Mouse (Mus musculus): ENCODE results near the gene Olfr1260. TPM values are rescaled to one million over a fixed set of nuclear protein-coding genes. Genes with fewer than 3 reads are reported as not detected.

The Olfr1260 gene
- not detected in 2 replicates for polyA plus RNA-seq (2015; fragmentation: Nextera tagmentation; extraction: Ambion mirVana)

DNA sequence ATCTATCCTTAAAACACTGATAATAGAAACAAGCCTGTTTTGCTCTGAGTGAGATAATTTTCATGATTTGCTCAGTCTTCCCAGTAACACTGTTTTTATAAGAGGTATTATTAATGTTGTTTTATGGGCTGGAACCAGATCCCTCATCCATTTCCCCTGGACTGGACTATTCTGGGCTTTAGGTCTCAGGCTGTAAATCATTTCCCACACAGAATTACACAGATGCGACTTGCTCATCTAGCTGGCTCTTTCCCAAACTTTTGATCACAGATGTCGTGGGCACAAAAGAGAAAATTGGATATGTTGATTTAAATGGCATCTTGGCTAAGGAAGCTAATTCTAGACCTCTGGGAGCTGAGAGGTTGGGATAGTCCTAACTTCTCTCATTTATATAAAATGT, at the start of gene Olfr1260:
Gene Olfr1260, plus strand, starts transcription at position 157 of the 400 bp plus-strand sequence.
- H3K9ac ChIP-seq (replicated peaks; ENCODE audit: low read depth, low read length), result no peak within 1 kb of the TSS
- no peaks in the 10 kb centered on the region for H3K36me3 ChIP-seq (ENCODE audit: control insufficient read depth, insufficient read depth)
- no peak for ATAC-seq
- H3K27me3 ChIP-seq (replicated peaks; ENCODE audit: control insufficient read depth, insufficient read depth, low read length), result no peaks in the 10 kb centered on the region
- H3K27ac ChIP-seq (ENCODE audit: low read length), result no peak within 1 kb of the TSS
- 44% methylated on average over 2 of the region's 2 CpGs for WGBS
- H3K9me3 ChIP-seq (ENCODE audit: control insufficient read depth, low read length), result no peaks in the 10 kb centered on the region
- H3K4me3 ChIP-seq (replicated peaks; ENCODE audit: low read length), result no peak within 1 kb of the TSS
- no peak within 1 kb of the TSS for H3K4me2 ChIP-seq (ENCODE audit: low read length)
- H3K4me1 ChIP-seq (replicated peaks; ENCODE audit: control insufficient read depth, insufficient read depth, low read length), result no peaks in the 10 kb centered on the region

DNA sequence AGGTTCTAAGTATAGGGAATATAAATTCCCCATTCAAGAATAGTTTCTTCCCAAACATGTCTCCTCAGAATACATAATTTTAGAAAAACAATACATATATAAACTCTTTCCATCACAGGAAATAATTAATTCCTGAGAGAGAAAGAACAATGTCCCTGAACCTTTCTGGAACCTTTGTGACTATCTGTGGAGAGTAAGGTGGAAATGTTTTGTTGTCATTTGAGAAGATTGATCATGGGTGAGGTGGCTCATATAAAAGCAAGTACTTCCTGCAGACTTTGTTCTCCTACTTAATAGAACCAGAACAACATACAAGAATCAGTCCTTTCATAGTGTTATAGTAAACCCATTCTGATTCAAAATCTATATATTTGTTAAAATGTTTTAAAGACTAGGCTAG, 47.1 kb upstream of the Olfr1260 start, which contains the start of gene Olfr1258:
Gene Olfr1258, plus strand, starts transcription at position 301 of the 400 bp plus-strand sequence.
- Histone ChIP-seq H3K4me3 (replicated peaks; ENCODE audit: low read length) (no peak within 1 kb of the TSS), H3K27ac (ENCODE audit: low read length) (no peak within 1 kb of the TSS), H3K4me1 (replicated peaks; ENCODE audit: control insufficient read depth, insufficient read depth, low read length) (no peaks in the 10 kb centered on the region), H3K27me3 (replicated peaks; ENCODE audit: control insufficient read depth, insufficient read depth, low read length) (no peaks in the 10 kb centered on the region), H3K36me3 (ENCODE audit: control insufficient read depth, insufficient read depth) (no peaks in the 10 kb centered on the region), H3K9me3 (ENCODE audit: control insufficient read depth, low read length) (no peaks in the 10 kb centered on the region), H3K4me2 (ENCODE audit: low read length) (no peak within 1 kb of the TSS), H3K9ac (replicated peaks; ENCODE audit: low read depth, low read length) (no peak within 1 kb of the TSS)
- ATAC-seq, result no peak

DNA sequence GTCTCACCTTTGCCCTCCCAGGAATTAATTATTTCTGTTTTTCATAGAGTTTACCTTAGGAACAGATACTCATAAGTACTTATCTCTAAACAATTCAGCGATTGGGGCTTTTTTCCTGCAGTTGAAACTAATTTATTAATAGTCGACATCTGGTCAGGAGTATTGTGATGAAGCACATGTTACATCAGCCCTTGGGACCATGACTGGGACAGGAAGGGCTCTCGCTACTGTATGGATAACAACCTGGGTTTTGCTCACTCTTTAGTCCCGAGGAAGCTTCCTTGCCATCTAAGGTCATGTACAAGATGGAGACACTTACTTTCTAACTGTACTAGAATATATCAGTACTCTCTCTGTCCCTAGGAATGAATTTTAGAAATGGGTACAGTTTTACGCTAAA, 25.6 kb upstream of the Olfr1260 start, which contains the start of gene Olfr1259:
Gene Olfr1259, minus strand, starts transcription at position 101 of the 400 bp plus-strand sequence.
- Histone ChIP-seq H3K9me3 (ENCODE audit: control insufficient read depth, low read length) (no peaks in the 10 kb centered on the region), H3K27ac (ENCODE audit: low read length) (no peak within 1 kb of the TSS), H3K4me3 (replicated peaks; ENCODE audit: low read length) (no peak within 1 kb of the TSS), H3K27me3 (replicated peaks; ENCODE audit: control insufficient read depth, insufficient read depth, low read length) (no peaks in the 10 kb centered on the region), H3K4me2 (ENCODE audit: low read length) (no peak within 1 kb of the TSS), H3K36me3 (ENCODE audit: control insufficient read depth, insufficient read depth) (no peaks in the 10 kb centered on the region), H3K4me1 (replicated peaks; ENCODE audit: control insufficient read depth, insufficient read depth, low read length) (no peaks in the 10 kb centered on the region), H3K9ac (replicated peaks; ENCODE audit: low read depth, low read length) (no peak within 1 kb of the TSS)
- no peak for ATAC-seq
- WGBS, result 87% methylated on average over 5 of the region's 5 CpGs

DNA sequence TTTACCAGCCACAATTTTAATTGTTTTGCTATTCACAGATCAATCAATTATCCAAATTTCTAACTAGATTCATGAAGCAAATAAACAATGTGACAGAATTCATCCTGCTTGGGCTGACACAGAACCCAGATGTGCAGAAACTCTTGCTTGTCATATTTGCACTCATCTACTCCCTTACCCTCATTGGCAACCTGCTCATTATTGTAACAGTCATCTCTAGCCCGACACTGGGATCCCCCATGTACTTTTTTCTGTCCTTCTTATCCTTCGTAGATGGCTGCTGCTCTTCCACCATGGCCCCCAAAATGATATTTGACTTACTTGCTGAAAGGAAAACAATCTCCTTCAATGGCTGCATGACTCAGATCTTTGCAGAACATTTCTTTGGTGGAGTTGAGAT, 3.6 kb downstream of the Olfr1260 start:
- H3K27ac ChIP-seq (ENCODE audit: low read length), result no peak overlapping the region
- H3K4me1 ChIP-seq (replicated peaks; ENCODE audit: control insufficient read depth, insufficient read depth, low read length), result no peaks in the 10 kb centered on the region
- H3K36me3 ChIP-seq (ENCODE audit: control insufficient read depth, insufficient read depth), result no peaks in the 10 kb centered on the region
- H3K27me3 ChIP-seq (replicated peaks; ENCODE audit: control insufficient read depth, insufficient read depth, low read length), result no peaks in the 10 kb centered on the region
- no peak overlapping the region for H3K4me3 ChIP-seq (replicated peaks; ENCODE audit: low read length)
- H3K9me3 ChIP-seq (ENCODE audit: control insufficient read depth, low read length), result no peaks in the 10 kb centered on the region
- WGBS, result 81% methylated on average over 2 of the region's 2 CpGs
- H3K4me2 ChIP-seq (ENCODE audit: low read length), result no peak overlapping the region
- ATAC-seq, result no peak
- no peak overlapping the region for H3K9ac ChIP-seq (replicated peaks; ENCODE audit: low read depth, low read length)

DNA sequence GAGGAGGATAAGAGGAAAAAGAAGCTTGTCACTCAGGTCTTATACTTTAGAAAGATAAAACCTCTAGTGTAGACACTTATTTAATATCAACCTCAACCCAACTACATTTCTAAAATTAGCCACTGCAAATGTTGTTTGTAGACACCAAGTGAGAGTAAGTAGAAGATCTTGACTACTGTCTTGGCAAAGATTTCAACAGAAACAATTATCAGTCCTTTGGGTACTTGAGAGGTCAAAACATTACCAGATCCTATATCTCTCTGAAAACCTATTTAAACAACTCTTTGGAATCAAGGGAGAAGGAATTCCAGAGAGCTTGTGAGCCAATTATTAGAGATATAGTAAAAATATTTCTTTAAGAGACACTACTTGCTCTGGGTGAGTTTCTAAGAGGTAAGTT, 16.8 kb downstream of the Olfr1260 start, which contains the start of gene Olfr1261:
Gene Olfr1261, plus strand, starts transcription at position 301 of the 400 bp plus-strand sequence.
- Histone ChIP-seq H3K4me3 (replicated peaks; ENCODE audit: low read length) (no peak within 1 kb of the TSS), H3K27me3 (replicated peaks; ENCODE audit: control insufficient read depth, insufficient read depth, low read length) (no peaks in the 10 kb centered on the region), H3K4me2 (ENCODE audit: low read length) (no peak within 1 kb of the TSS), H3K9me3 (ENCODE audit: control insufficient read depth, low read length) (no peaks in the 10 kb centered on the region), H3K36me3 (ENCODE audit: control insufficient read depth, insufficient read depth) (no peaks in the 10 kb centered on the region), H3K9ac (replicated peaks; ENCODE audit: low read depth, low read length) (no peak within 1 kb of the TSS), H3K4me1 (replicated peaks; ENCODE audit: control insufficient read depth, insufficient read depth, low read length) (no peaks in the 10 kb centered on the region), H3K27ac (ENCODE audit: low read length) (no peak within 1 kb of the TSS)
- no peak for ATAC-seq

DNA sequence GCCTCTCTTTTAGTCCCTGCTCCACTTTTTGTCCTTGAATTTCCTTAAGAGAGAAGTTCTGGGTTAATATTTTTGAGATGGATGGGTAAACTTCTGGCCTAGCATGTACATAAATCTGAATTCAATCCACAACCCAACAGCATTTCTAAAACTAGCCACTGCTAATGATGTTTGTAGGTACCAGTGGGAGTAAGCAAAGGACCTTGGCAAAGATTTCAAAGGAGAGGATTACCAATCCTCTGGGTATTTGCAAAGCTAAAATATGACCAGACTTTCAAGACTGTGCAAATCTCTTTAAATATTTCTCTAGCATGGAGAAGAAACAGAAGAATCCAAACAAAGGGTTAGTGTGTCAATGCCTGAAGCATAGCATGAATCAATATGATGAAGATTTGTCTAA, 25.7 kb downstream of the Olfr1260 start, which contains the start of gene Olfr1262:
Gene Olfr1262, plus strand, starts transcription at position 301 of the 400 bp plus-strand sequence.
- Histone ChIP-seq H3K4me3 (replicated peaks; ENCODE audit: low read length) (no peak within 1 kb of the TSS), H3K27ac (ENCODE audit: low read length) (no peak within 1 kb of the TSS), H3K4me2 (ENCODE audit: low read length) (no peak within 1 kb of the TSS), H3K9me3 (ENCODE audit: control insufficient read depth, low read length) (no peaks in the 10 kb centered on the region), H3K36me3 (ENCODE audit: control insufficient read depth, insufficient read depth) (no peaks in the 10 kb centered on the region), H3K27me3 (replicated peaks; ENCODE audit: control insufficient read depth, insufficient read depth, low read length) (no peaks in the 10 kb centered on the region), H3K4me1 (replicated peaks; ENCODE audit: control insufficient read depth, insufficient read depth, low read length) (no peaks in the 10 kb centered on the region), H3K9ac (replicated peaks; ENCODE audit: low read depth, low read length) (no peak within 1 kb of the TSS)
- no peak for ATAC-seq

DNA sequence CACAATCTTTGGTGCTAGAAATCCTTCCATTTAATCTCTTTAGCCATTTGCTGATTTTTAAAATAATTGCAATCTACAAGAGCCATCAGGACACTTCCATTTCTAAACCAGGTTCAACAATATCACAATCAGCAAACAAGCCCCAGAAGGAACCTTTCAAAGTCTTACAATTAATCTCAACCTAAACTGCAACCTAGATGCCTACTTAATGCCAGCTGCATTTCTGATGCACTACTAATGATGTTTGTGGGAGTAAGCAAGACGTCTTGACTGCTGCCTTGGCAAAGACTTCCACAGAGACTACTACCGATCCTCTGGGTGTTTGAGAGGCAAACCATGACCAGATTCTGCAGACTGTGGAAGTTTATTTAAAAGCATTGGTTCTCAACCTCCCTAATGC, 37.7 kb downstream of the Olfr1260 start, which contains the start of gene Olfr1263:
Gene Olfr1263, plus strand, starts transcription at position 301 of the 400 bp plus-strand sequence.
- WGBS, result 72% methylated on average over 2 of the region's 2 CpGs
- no peaks in the 10 kb centered on the region for H3K36me3 ChIP-seq (ENCODE audit: control insufficient read depth, insufficient read depth)
- no peak for ATAC-seq
- H3K9me3 ChIP-seq (ENCODE audit: control insufficient read depth, low read length), result no peaks in the 10 kb centered on the region
- H3K4me1 ChIP-seq (replicated peaks; ENCODE audit: control insufficient read depth, insufficient read depth, low read length), result no peaks in the 10 kb centered on the region
- H3K27ac ChIP-seq (ENCODE audit: low read length), result no peak within 1 kb of the TSS
- H3K9ac ChIP-seq (replicated peaks; ENCODE audit: low read depth, low read length), result no peak within 1 kb of the TSS
- H3K4me3 ChIP-seq (replicated peaks; ENCODE audit: low read length), result no peak within 1 kb of the TSS
- H3K4me2 ChIP-seq (ENCODE audit: low read length), result no peak within 1 kb of the TSS
- H3K27me3 ChIP-seq (replicated peaks; ENCODE audit: control insufficient read depth, insufficient read depth, low read length), result no peaks in the 10 kb centered on the region

DNA sequence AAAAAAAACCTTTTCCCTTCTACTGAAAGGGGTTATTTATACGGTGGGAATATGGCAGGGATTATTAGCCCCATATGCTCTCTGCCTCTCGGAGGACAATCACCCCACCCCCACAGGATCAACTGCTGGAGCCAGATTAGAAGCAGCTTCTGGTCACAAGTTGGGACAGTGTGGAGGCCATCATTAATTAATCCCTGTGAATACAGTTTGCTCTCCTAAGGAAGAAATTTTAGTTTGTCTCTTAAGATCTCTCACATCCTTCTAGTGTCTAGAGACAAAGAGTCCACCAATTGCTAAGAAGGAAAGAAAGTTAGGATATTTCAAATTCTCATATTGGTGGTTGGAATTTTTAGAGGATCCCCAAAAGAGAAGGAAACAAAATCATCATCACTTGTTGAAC, 51.3 kb downstream of the Olfr1260 start, which contains the start of gene Olfr1264:
Gene Olfr1264, minus strand, starts transcription at position 101 of the 400 bp plus-strand sequence.
- H3K4me1 ChIP-seq (replicated peaks; ENCODE audit: control insufficient read depth, insufficient read depth, low read length), result no peaks in the 10 kb centered on the region

More for the DNA sequence above, 51.3 kb downstream of the Olfr1260 start, which contains the start of gene Olfr1264:
- 69% methylated on average over 2 of the region's 2 CpGs for WGBS
- Histone ChIP-seq H3K36me3 (ENCODE audit: control insufficient read depth, insufficient read depth) (no peaks in the 10 kb centered on the region), H3K9ac (replicated peaks; ENCODE audit: low read depth, low read length) (no peak within 1 kb of the TSS), H3K9me3 (ENCODE audit: control insufficient read depth, low read length) (no peaks in the 10 kb centered on the region), H3K4me3 (replicated peaks; ENCODE audit: low read length) (no peak within 1 kb of the TSS), H3K27ac (ENCODE audit: low read length) (no peak within 1 kb of the TSS), H3K27me3 (replicated peaks; ENCODE audit: control insufficient read depth, insufficient read depth, low read length) (no peaks in the 10 kb centered on the region), H3K4me2 (ENCODE audit: low read length) (no peak within 1 kb of the TSS)
- no peak for ATAC-seq

Data from forebrain, embryonic 16.5 days (tissue).